Mouse (Mus musculus) kidney, embryonic 16.5 days (tissue): ENCODE measurements around the gene Ank2. TPM values are rescaled to one million over a fixed set of nuclear protein-coding genes. Genes with fewer than 3 reads are reported as not detected.

Experiments used
- ATAC-seq: fragments of 200-750 bp; cut with Nextera tagmentation; 2 replicates; pipeline ENCODE4 v1.8.0; 2017; ENCODE audit warnings: moderate TSS enrichment; ENCODE audit not compliant: low FRiP score, low TSS enrichment
- H3K27ac ChIP-seq: fragments of 300-500 bp; sonication (generic); 2 replicates; pipeline ENCODE4 v1.5.1; 2014; ENCODE audit warnings: low read length
- H3K27me3 ChIP-seq: fragments of 300-500 bp; sonication (generic); 2 replicates; pipeline ENCODE4 v1.6.1; 2014; ENCODE audit warnings: low read length, control low read depth, mixed read lengths; ENCODE audit not compliant: insufficient read depth
- H3K36me3 ChIP-seq: fragments of 300-500 bp; sonication (generic); 2 replicates; pipeline ENCODE4 v1.6.1; 2014; ENCODE audit warnings: low read length, control low read depth, mixed read lengths; ENCODE audit not compliant: insufficient read depth
- H3K4me1 ChIP-seq: fragments of 300-500 bp; sonication (generic); 2 replicates; pipeline ENCODE4 v1.6.1; 2014; ENCODE audit warnings: low read length, control low read depth, mixed read lengths; ENCODE audit not compliant: insufficient read depth
- H3K4me2 ChIP-seq: fragments of 300-500 bp; sonication (generic); replicated peaks from 2 replicates; pipeline ENCODE4 v1.6.1; 2014; ENCODE audit warnings: low read depth, low read length
- H3K4me3 ChIP-seq: fragments of 300-500 bp; sonication (generic); 2 replicates; pipeline ENCODE4 v1.5.1; 2014; ENCODE audit warnings: mild to moderate bottlenecking, low read length
- H3K9ac ChIP-seq: fragments of 300-500 bp; sonication (generic); replicated peaks from 2 replicates; pipeline ENCODE4 v1.6.1; 2014; ENCODE audit warnings: low read length
- H3K9me3 ChIP-seq: fragments of 300-500 bp; sonication (generic); 2 replicates; pipeline ENCODE4 v1.6.1; 2016; ENCODE audit warnings: low read length, control low read depth
- WGBS: fragments of 180-500 bp; shearing (Covaris S2); extraction: QIAGEN DNeasy Blood & Tissue Kit; methylation state at CpG from one replicate; pipeline ENCODE4 v1.1.7; 2014; 5-methylcytosine and 5-hydroxymethylcytosine counted together
- polyA plus RNA-seq: library from polyadenylated mRNA; unstranded; fragments of >200 nt; fragmentation: Nextera tagmentation; extraction: Ambion mirVana; gene quantifications from 2 replicates; pipeline ENCODE4 v1.2.1, GENCODE M21; 2015

Gene Ank2
- polyA plus RNA-seq, 1 experiment from 2014 or later = 7.5 TPM

- no peak for ATAC-seq
- Histone ChIP-seq H3K4me2 (no peak overlapping the region), H3K9me3 (no peaks in the 10 kb centered on the region), H3K27me3 (no peaks in the 10 kb centered on the region), H3K4me3 (no peak overlapping the region), H3K9ac (no peak overlapping the region), H3K27ac (no peak overlapping the region), H3K4me1 (no peaks in the 10 kb centered on the region), H3K36me3 (no peaks in the 10 kb centered on the region)
- 87% methylated on average over 10 of the region's 10 CpGs for WGBS
Measured at GRCm38 (mm10) chr3:127292864-127293478, 206.2 kb downstream of the Ank2 start.

- no peak for ATAC-seq
- no peaks in the 10 kb centered on the region for H3K27me3 ChIP-seq
- WGBS = 92% methylated on average over 5 of the region's 5 CpGs
- no peak overlapping the region for H3K9ac ChIP-seq
- H3K9me3 ChIP-seq = no peaks in the 10 kb centered on the region
- H3K4me3 ChIP-seq = no peak overlapping the region
- no peaks in the 10 kb centered on the region for H3K36me3 ChIP-seq
- no peak overlapping the region for H3K4me2 ChIP-seq
- H3K4me1 ChIP-seq = no peaks in the 10 kb centered on the region
- H3K27ac ChIP-seq = no peak overlapping the region
Measured at GRCm38 (mm10) chr3:127282277-127282676, 216.9 kb downstream of the Ank2 start.

GRCm38 (mm10) chr3:127281390-127281789 lies 217.8 kb downstream of the Ank2 start:
- Histone ChIP-seq H3K4me3 (no peak overlapping the region), H3K9ac (no peak overlapping the region), H3K27ac (no peak overlapping the region), H3K27me3 (no peaks in the 10 kb centered on the region), H3K4me2 (no peak overlapping the region), H3K36me3 (no peaks in the 10 kb centered on the region), H3K9me3 (no peaks in the 10 kb centered on the region), H3K4me1 (no peaks in the 10 kb centered on the region)
- no peak for ATAC-seq
- 85% methylated on average over 3 of the region's 3 CpGs for WGBS

GRCm38 (mm10) chr3:127280376-127280775 lies 218.8 kb downstream of the Ank2 start:
- no peak overlapping the region for H3K27ac ChIP-seq
- H3K4me2 ChIP-seq = no peak overlapping the region
- no peaks in the 10 kb centered on the region for H3K9me3 ChIP-seq
- H3K4me3 ChIP-seq = no peak overlapping the region
- no peaks in the 10 kb centered on the region for H3K4me1 ChIP-seq
- no peak overlapping the region for H3K9ac ChIP-seq
- H3K36me3 ChIP-seq = no peaks in the 10 kb centered on the region
- no peaks in the 10 kb centered on the region for H3K27me3 ChIP-seq
- no peak for ATAC-seq

- H3K4me2 ChIP-seq = no peak overlapping the region
- no peaks in the 10 kb centered on the region for H3K36me3 ChIP-seq
- WGBS = 79% methylated on average over 6 of the region's 6 CpGs
- no peak overlapping the region for H3K27ac ChIP-seq
- no peak overlapping the region for H3K4me3 ChIP-seq
- no peak for ATAC-seq
- no peaks in the 10 kb centered on the region for H3K27me3 ChIP-seq
- no peak overlapping the region for H3K9ac ChIP-seq
- H3K4me1 ChIP-seq = no peaks in the 10 kb centered on the region
- H3K9me3 ChIP-seq = no peaks in the 10 kb centered on the region
Measured at GRCm38 (mm10) chr3:127275953-127276352, 223.2 kb downstream of the Ank2 start.

- H3K36me3 ChIP-seq = no peaks in the 10 kb centered on the region
- no peak overlapping the region for H3K4me3 ChIP-seq
- WGBS = 84% methylated on average over 12 of the region's 12 CpGs
- no peaks in the 10 kb centered on the region for H3K27me3 ChIP-seq
- H3K4me2 ChIP-seq = no peak overlapping the region
- no peak overlapping the region for H3K27ac ChIP-seq
- no peak for ATAC-seq
- no peaks in the 10 kb centered on the region for H3K9me3 ChIP-seq
- no peak overlapping the region for H3K9ac ChIP-seq
- no peaks in the 10 kb centered on the region for H3K4me1 ChIP-seq
Measured at GRCm38 (mm10) chr3:127272801-127273200, 226.3 kb downstream of the Ank2 start.

- no peak overlapping the region for H3K9ac ChIP-seq
- WGBS = 83% methylated on average over 14 of the region's 14 CpGs
Measured at GRCm38 (mm10) chr3:127269616-127270015, 229.5 kb downstream of the Ank2 start.

GRCm38 (mm10) chr3:127267846-127268245 lies 231.3 kb downstream of the Ank2 start:
- ATAC-seq = no peak
- no peak overlapping the region for H3K4me3 ChIP-seq
- no peaks in the 10 kb centered on the region for H3K9me3 ChIP-seq
- H3K27me3 ChIP-seq = no peaks in the 10 kb centered on the region
- no peak overlapping the region for H3K9ac ChIP-seq
- no peak overlapping the region for H3K27ac ChIP-seq
- no peaks in the 10 kb centered on the region for H3K4me1 ChIP-seq
- WGBS = 32% methylated on average over 6 of the region's 6 CpGs
- H3K4me2 ChIP-seq = no peak overlapping the region
- H3K36me3 ChIP-seq = no peaks in the 10 kb centered on the region

More at GRCm38 (mm10) chr3:127269616-127270015, 229.5 kb downstream of the Ank2 start:
- Histone ChIP-seq H3K27ac (no peak overlapping the region), H3K27me3 (no peaks in the 10 kb centered on the region), H3K4me2 (no peak overlapping the region), H3K9me3 (no peaks in the 10 kb centered on the region), H3K4me3 (no peak overlapping the region), H3K36me3 (no peaks in the 10 kb centered on the region), H3K4me1 (no peaks in the 10 kb centered on the region)
- no peak for ATAC-seq

- no peaks in the 10 kb centered on the region for H3K27me3 ChIP-seq
- H3K4me1 ChIP-seq = no peaks in the 10 kb centered on the region
- no peak overlapping the region for H3K9ac ChIP-seq
- WGBS = 80% methylated on average over 5 of the region's 5 CpGs
- no peak for ATAC-seq
- H3K4me3 ChIP-seq = no peak overlapping the region
- H3K27ac ChIP-seq = no peak overlapping the region
- no peak overlapping the region for H3K4me2 ChIP-seq
- no peaks in the 10 kb centered on the region for H3K9me3 ChIP-seq
- H3K36me3 ChIP-seq = no peaks in the 10 kb centered on the region
Measured at GRCm38 (mm10) chr3:127265732-127266131, 233.4 kb downstream of the Ank2 start.

- Histone ChIP-seq H3K9ac (no peak overlapping the region), H3K27ac (no peak overlapping the region), H3K4me1 (no peaks in the 10 kb centered on the region), H3K4me3 (no peak overlapping the region), H3K9me3 (no peaks in the 10 kb centered on the region), H3K36me3 (no peaks in the 10 kb centered on the region), H3K4me2 (no peak overlapping the region), H3K27me3 (no peaks in the 10 kb centered on the region)
- no peak for ATAC-seq
- whole genome bisulfite sequencing = 74% methylated on average over 3 of the region's 3 CpGs
Measured at GRCm38 (mm10) chr3:127265182-127265581, 234.0 kb downstream of the Ank2 start.
